Mouse (Mus musculus) right cerebral cortex, postnatal 14 days (tissue): Measurements from ENCODE around the gene Psip1.

Experiments
- DNase-seq: peaks from one replicate; pipeline ENCODE4 v3.0.0; 2022

The Psip1 gene

GRCm38 (mm10) chr4:83414241-83414824, 71.9 kb downstream of the Psip1 start:
- no peak for DNase-seq

GRCm38 (mm10) chr4:83412060-83412459, 74.2 kb downstream of the Psip1 start:
- DNase-seq: no peak

GRCm38 (mm10) chr4:83409867-83410505, 76.3 kb downstream of the Psip1 start:
- DNase-seq: no peak

GRCm38 (mm10) chr4:83407688-83408087, 78.6 kb downstream of the Psip1 start:
- DNase-seq: no peak
